Mouse (Mus musculus): ENCODE data around the gene 9930021J03Rik. TPM values are rescaled to one million over a fixed set of nuclear protein-coding genes. Genes with fewer than 3 reads are reported as not detected.

Gene 9930021J03Rik
- polyA plus RNA-seq, 1 experiment: 19.1 TPM

DNA sequence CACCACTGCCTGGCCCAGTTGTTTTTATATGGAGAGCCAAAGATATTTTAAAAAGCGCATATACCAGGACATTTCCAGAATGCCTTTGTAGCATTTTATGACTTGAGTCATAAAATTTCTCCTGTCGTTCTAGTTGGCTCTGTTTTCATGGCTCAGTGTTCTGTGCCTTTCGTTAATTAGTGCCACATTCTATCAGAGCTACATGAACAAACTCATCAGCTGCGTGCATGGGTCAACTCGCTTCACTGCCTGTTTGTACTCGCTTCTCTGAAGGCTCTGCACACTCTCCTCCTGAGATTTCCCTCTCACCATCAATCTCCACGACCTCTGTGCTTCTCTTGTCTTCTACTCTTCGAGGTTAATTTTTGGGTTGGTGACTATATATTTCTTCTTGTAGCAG lies 37.2 kb upstream of the 9930021J03Rik start:
- Histone ChIP-seq H3K36me3 (ENCODE audit: control insufficient read depth, insufficient read depth, low read length) (no peaks in the 10 kb centered on the region), H3K27me3 (ENCODE audit: control insufficient read depth, insufficient read depth, low read length) (no peaks in the 10 kb centered on the region), H3K4me1 (ENCODE audit: control insufficient read depth, insufficient read depth, low read length) (no peaks in the 10 kb centered on the region), H3K4me3 (ENCODE audit: control insufficient read depth, low read depth, low read length) (no peak overlapping the region), H3K27ac (ENCODE audit: control insufficient read depth, insufficient read depth, low read depth, low read length) (no peak overlapping the region)
- TF ChIP-seq CTCF (IDR thresholded peaks at IDR 0.05; ENCODE audit: control insufficient read depth, insufficient read depth, insufficient replicate concordance, low read depth, low read length): no peak
- no peak for TF ChIP-seq POLR2A (IDR thresholded peaks at IDR 0.05; ENCODE audit: control insufficient read depth, low read depth, low read length)

DNA sequence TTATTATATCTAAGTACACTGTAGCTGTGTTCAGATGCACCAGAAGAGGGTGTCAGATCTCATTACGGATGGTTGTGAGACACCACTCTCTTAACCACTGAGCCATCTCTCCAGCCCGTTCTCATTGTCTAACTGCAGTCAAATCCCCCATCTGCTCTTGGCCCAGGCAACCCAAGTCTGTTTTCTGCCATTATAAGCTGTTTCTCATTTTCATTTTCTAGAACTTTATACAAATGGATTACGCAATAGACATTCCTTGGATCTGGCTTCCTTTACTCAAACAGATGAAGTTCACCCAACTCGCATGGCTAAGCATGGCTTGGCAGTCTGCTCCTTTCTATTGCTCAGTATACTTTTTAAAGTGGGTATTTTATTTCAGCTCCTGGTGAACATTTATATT lies 34.9 kb upstream of the 9930021J03Rik start:
- TF ChIP-seq CTCF (IDR thresholded peaks at IDR 0.05; ENCODE audit: control insufficient read depth, insufficient read depth, insufficient replicate concordance, low read depth, low read length) (no peak), POLR2A (IDR thresholded peaks at IDR 0.05; ENCODE audit: control insufficient read depth, low read depth, low read length) (no peak)

GRCm38 (mm10) chr19:29838636-29839135 lies 32.9 kb upstream of the 9930021J03Rik start:
- no peaks in the 10 kb centered on the region for H3K27me3 ChIP-seq (ENCODE audit: control insufficient read depth, insufficient read depth, low read length)
- TF ChIP-seq CTCF (IDR thresholded peaks at IDR 0.05; ENCODE audit: control insufficient read depth, insufficient read depth, insufficient replicate concordance, low read depth, low read length): no peak
- TF ChIP-seq POLR2A (IDR thresholded peaks at IDR 0.05; ENCODE audit: control insufficient read depth, low read depth, low read length): no peak
- H3K4me1 ChIP-seq (ENCODE audit: control insufficient read depth, insufficient read depth, low read length): no peaks in the 10 kb centered on the region
- no peaks in the 10 kb centered on the region for H3K36me3 ChIP-seq (ENCODE audit: control insufficient read depth, insufficient read depth, low read length)
- no peak overlapping the region for H3K27ac ChIP-seq (ENCODE audit: control insufficient read depth, insufficient read depth, low read depth, low read length)
- no peak overlapping the region for H3K4me3 ChIP-seq (ENCODE audit: control insufficient read depth, low read depth, low read length)

More for the DNA sequence above, 34.9 kb upstream of the 9930021J03Rik start:
- Histone ChIP-seq H3K27me3 (ENCODE audit: control insufficient read depth, insufficient read depth, low read length) (no peaks in the 10 kb centered on the region), H3K4me1 (ENCODE audit: control insufficient read depth, insufficient read depth, low read length) (no peaks in the 10 kb centered on the region), H3K27ac (ENCODE audit: control insufficient read depth, insufficient read depth, low read depth, low read length) (no peak overlapping the region), H3K4me3 (ENCODE audit: control insufficient read depth, low read depth, low read length) (no peak overlapping the region), H3K36me3 (ENCODE audit: control insufficient read depth, insufficient read depth, low read length) (no peaks in the 10 kb centered on the region)

DNA sequence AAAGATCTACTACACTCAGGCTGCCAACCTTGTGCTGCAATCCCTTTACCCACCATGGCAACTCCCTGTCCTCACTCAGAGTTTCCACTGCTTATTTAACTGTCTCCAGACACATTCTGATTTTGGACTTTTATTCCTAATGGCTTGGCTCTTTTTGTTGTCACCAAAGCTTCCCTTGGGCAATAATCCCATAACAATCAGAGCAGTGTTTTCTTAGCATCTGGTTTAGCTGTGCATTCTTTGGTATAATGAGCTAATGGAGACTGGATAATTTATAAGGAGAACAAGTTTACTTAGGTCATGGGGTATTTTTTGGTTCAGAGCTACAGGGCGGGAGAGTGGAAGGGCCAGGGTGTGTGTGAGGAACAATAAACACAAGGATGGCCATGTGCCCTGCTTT lies 32.4 kb upstream of the 9930021J03Rik start:
- no peaks in the 10 kb centered on the region for H3K36me3 ChIP-seq (ENCODE audit: control insufficient read depth, insufficient read depth, low read length)
- no peak overlapping the region for H3K27ac ChIP-seq (ENCODE audit: control insufficient read depth, insufficient read depth, low read depth, low read length)
- no peak overlapping the region for H3K4me3 ChIP-seq (ENCODE audit: control insufficient read depth, low read depth, low read length)
- H3K4me1 ChIP-seq (ENCODE audit: control insufficient read depth, insufficient read depth, low read length): no peaks in the 10 kb centered on the region
- no peaks in the 10 kb centered on the region for H3K27me3 ChIP-seq (ENCODE audit: control insufficient read depth, insufficient read depth, low read length)
- TF ChIP-seq CTCF (IDR thresholded peaks at IDR 0.05; ENCODE audit: control insufficient read depth, insufficient read depth, insufficient replicate concordance, low read depth, low read length) (no peak), POLR2A (IDR thresholded peaks at IDR 0.05; ENCODE audit: control insufficient read depth, low read depth, low read length) (no peak)

DNA sequence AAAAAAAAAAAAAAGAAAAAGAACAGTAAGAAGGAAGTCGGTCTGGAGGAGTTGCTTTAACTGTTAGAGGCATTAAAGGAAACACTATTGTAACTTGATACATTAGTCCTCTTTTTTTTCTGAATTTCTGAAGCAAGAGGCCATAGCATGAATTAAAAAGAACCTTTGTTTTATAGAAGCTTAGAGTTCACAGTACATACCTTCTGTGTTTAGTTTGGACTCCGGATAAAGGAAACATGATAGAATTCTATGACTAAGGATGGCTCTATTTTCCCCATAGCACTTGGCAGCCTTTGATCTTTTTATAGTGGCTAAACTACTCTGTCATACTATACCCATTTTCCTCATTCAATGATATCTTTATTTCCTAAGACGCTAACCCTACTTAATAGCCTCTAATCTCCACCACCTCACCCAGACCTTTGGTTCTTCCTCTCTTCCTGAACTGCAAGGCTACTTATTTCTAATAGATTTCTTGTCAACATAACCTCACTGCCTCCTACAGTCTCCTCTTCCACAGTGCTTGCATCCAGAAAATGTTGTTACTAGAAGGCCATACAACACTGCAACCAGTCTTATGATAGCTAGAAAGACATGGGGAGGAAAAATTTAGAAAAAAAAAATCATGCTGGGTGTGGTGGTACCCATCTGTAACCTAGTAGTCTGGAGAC lies 29.7 kb upstream of the 9930021J03Rik start:
- Histone ChIP-seq H3K4me1 (ENCODE audit: control insufficient read depth, insufficient read depth, low read length) (no peaks in the 10 kb centered on the region), H3K4me3 (ENCODE audit: control insufficient read depth, low read depth, low read length) (no peak overlapping the region)
- TF ChIP-seq CTCF (IDR thresholded peaks at IDR 0.05; ENCODE audit: control insufficient read depth, insufficient read depth, insufficient replicate concordance, low read depth, low read length) (no peak), POLR2A (IDR thresholded peaks at IDR 0.05; ENCODE audit: control insufficient read depth, low read depth, low read length) (no peak)

GRCm38 (mm10) chr19:29830911-29831310 lies 25.1 kb upstream of the 9930021J03Rik start:
- H3K27me3 ChIP-seq (ENCODE audit: control insufficient read depth, insufficient read depth, low read length): no peaks in the 10 kb centered on the region
- H3K27ac ChIP-seq (ENCODE audit: control insufficient read depth, insufficient read depth, low read depth, low read length): no peak overlapping the region
- no peaks in the 10 kb centered on the region for H3K36me3 ChIP-seq (ENCODE audit: control insufficient read depth, insufficient read depth, low read length)
- no peak for TF ChIP-seq POLR2A (IDR thresholded peaks at IDR 0.05; ENCODE audit: control insufficient read depth, low read depth, low read length)
- TF ChIP-seq CTCF (IDR thresholded peaks at IDR 0.05; ENCODE audit: control insufficient read depth, insufficient read depth, insufficient replicate concordance, low read depth, low read length): no peak
- no peaks in the 10 kb centered on the region for H3K4me1 ChIP-seq (ENCODE audit: control insufficient read depth, insufficient read depth, low read length)
- H3K4me3 ChIP-seq (ENCODE audit: control insufficient read depth, low read depth, low read length): no peak overlapping the region

More for the DNA sequence above, 29.7 kb upstream of the 9930021J03Rik start:
- H3K36me3 ChIP-seq (ENCODE audit: control insufficient read depth, insufficient read depth, low read length): no peaks in the 10 kb centered on the region
- no peaks in the 10 kb centered on the region for H3K27me3 ChIP-seq (ENCODE audit: control insufficient read depth, insufficient read depth, low read length)
- no peak overlapping the region for H3K27ac ChIP-seq (ENCODE audit: control insufficient read depth, insufficient read depth, low read depth, low read length)

GRCm38 (mm10) chr19:29828558-29828957 lies 22.8 kb upstream of the 9930021J03Rik start:
- H3K4me1 ChIP-seq (ENCODE audit: control insufficient read depth, insufficient read depth, low read length): peaks cover 2% of the 10 kb centered on the region
- H3K4me3 ChIP-seq (ENCODE audit: control insufficient read depth, low read depth, low read length): no peak overlapping the region
- H3K27ac ChIP-seq (ENCODE audit: control insufficient read depth, insufficient read depth, low read depth, low read length): no peak overlapping the region
- H3K36me3 ChIP-seq (ENCODE audit: control insufficient read depth, insufficient read depth, low read length): no peaks in the 10 kb centered on the region
- TF ChIP-seq CTCF (IDR thresholded peaks at IDR 0.05; ENCODE audit: control insufficient read depth, insufficient read depth, insufficient replicate concordance, low read depth, low read length) (no peak), POLR2A (IDR thresholded peaks at IDR 0.05; ENCODE audit: control insufficient read depth, low read depth, low read length) (no peak)
- no peaks in the 10 kb centered on the region for H3K27me3 ChIP-seq (ENCODE audit: control insufficient read depth, insufficient read depth, low read length)
